Mouse (Mus musculus) retina, postnatal 1 day (tissue): ENCODE measurements around the gene Rint1.

Experiments
- DNase-seq: peaks from one replicate; pipeline ENCODE4 v3.0.0-alpha.2; 2012

Gene Rint1

GRCm38 (mm10) chr5:23864054-23864965 is 76.8 kb downstream of the Rint1 start:
- DNase-seq = no peak

GRCm38 (mm10) chr5:23865941-23866340 is 78.4 kb downstream of the Rint1 start:
- no peak for DNase-seq
